ENCODE assay signal across 8 mouse cellular contexts in genomic region chr17:31857251-31857650, GRCm38 (mm10). TPM values are rescaled to one million over a fixed set of nuclear protein-coding genes. Genes with fewer than 3 reads are reported as not detected.
A peak's percentile ranks its signal among the peaks of the same experiment; 100 is the strongest.
DNase-seq lines count a peak whose midpoint lies in the region; ATAC-seq and TF ChIP-seq lines count a peak whose summit lies in the region.

No protein-coding gene starts in this region.

- H3K27ac ChIP-seq in heart, embryonic 12.5 days (ENCODE audit: poor library complexity, severe bottlenecking): peak overlapping the region; percentile 98
- H3K27ac ChIP-seq in lung, embryonic 16.5 days (ENCODE audit: low read length): peak overlapping the region; percentile 100
- peak overlapping the region; percentile 71; the same call in 1 of the 2 replicates for H3K27ac ChIP-seq in hindbrain, postnatal 0 days
- peak overlapping the region; percentile 93 for H3K27ac ChIP-seq in small intestine, adult 2 months (ENCODE audit: insufficient read depth, low read depth, low read length)

- H3K4me2 ChIP-seq in heart, embryonic 12.5 days: peak overlapping the region; percentile 77
- peak overlapping the region; percentile 84 for H3K4me2 ChIP-seq in lung, embryonic 16.5 days (ENCODE audit: low read depth, low read length)
- H3K4me2 ChIP-seq in hindbrain, postnatal 0 days (ENCODE audit: low read depth, low read length): no peak overlapping the region

- no peak for DNase-seq in heart, adult 9 months (ENCODE audit: low spot score in 2 of 2)
- DNase-seq in lung, postnatal 10 days: no peak
- no peak for DNase-seq in hindbrain, postnatal 0 days (ENCODE audit: low spot score)
- no peak for DNase-seq in right cerebral cortex, postnatal 36 days (ENCODE audit: low spot score in 2 of 2)

- peaks cover 38% of the 10 kb centered on the region for H3K4me1 ChIP-seq in heart, embryonic 12.5 days (replicated peaks)
- H3K4me1 ChIP-seq in lung, embryonic 16.5 days (replicated peaks; ENCODE audit: control insufficient read depth, insufficient read depth, low read length): peaks cover 34% of the 10 kb centered on the region
- peaks cover 18% of the 10 kb centered on the region for H3K4me1 ChIP-seq in hindbrain, postnatal 0 days (ENCODE audit: insufficient read depth, low read length)
- H3K4me1 ChIP-seq in small intestine, adult 2 months (ENCODE audit: control insufficient read depth, insufficient read depth, insufficient read length, low read length): peaks cover 27% of the 10 kb centered on the region

- no peak for TF ChIP-seq POLR2A in small intestine, adult 2 months (IDR thresholded peaks at IDR 0.05; ENCODE audit: low read depth, low read length)

- no peak for ATAC-seq in heart, embryonic 12.5 days (ENCODE audit: insufficient number of reproducible peaks, low FRiP score)
- no peak for ATAC-seq in lung, embryonic 16.5 days (ENCODE audit: low read depth)
- ATAC-seq in hindbrain, postnatal 0 days: no peak
- ATAC-seq in erythroid progenitor cell, adult 5-6 weeks (replicated peaks; ENCODE audit: low FRiP score, poor library complexity, severe bottlenecking): no peak

- no peaks in the 10 kb centered on the region for H3K36me3 ChIP-seq in heart, embryonic 12.5 days
- H3K36me3 ChIP-seq in lung, embryonic 16.5 days (ENCODE audit: control insufficient read depth, insufficient read depth, low read length): 0 out of 2 replicates have a peak, but pooled peaks cover 4% of the 10 kb centered on the region
- H3K36me3 ChIP-seq in hindbrain, postnatal 0 days (ENCODE audit: insufficient read depth, low read length): no peaks in the 10 kb centered on the region
- no peaks in the 10 kb centered on the region for H3K36me3 ChIP-seq in small intestine, adult 2 months (ENCODE audit: control insufficient read depth, insufficient read depth, low read length)

- 78% methylated on average over 4 of the region's 4 CpGs for WGBS in heart, embryonic 12.5 days
- WGBS in lung, embryonic 16.5 days: 69% methylated on average over 4 of the region's 4 CpGs
- WGBS in hindbrain, postnatal 0 days: 84% methylated on average over 4 of the region's 4 CpGs
- 88% methylated on average over 4 of the region's 4 CpGs for WGBS in small intestine, adult 2 months

- H3K9ac ChIP-seq in heart, embryonic 12.5 days: peak overlapping the region; percentile 72; the same call in 1 of the 2 replicates
- H3K9ac ChIP-seq in lung, embryonic 16.5 days (ENCODE audit: low read length): peak overlapping the region; percentile 76
- H3K9ac ChIP-seq in hindbrain, postnatal 0 days (replicated peaks; ENCODE audit: low read length): no peak overlapping the region

- no peak for TF ChIP-seq CTCF in hindbrain, postnatal 0 days (IDR thresholded peaks at IDR 0.05; ENCODE audit: low read depth)
- TF ChIP-seq CTCF in small intestine, adult 2 months (IDR thresholded peaks at IDR 0.05; ENCODE audit: extremely low read depth, insufficient read length, insufficient replicate concordance, low read depth, low read length): no peak

- no peak overlapping the region for H3K4me3 ChIP-seq in heart, embryonic 12.5 days
- no peak overlapping the region for H3K4me3 ChIP-seq in lung, embryonic 16.5 days (ENCODE audit: low read length)
- no peak overlapping the region for H3K4me3 ChIP-seq in hindbrain, postnatal 0 days (ENCODE audit: low read length)
- no peak overlapping the region for H3K4me3 ChIP-seq in small intestine, adult 2 months (ENCODE audit: low read depth, low read length)

- H3K9me3 ChIP-seq in heart, embryonic 12.5 days (replicated peaks): no peaks in the 10 kb centered on the region
- H3K9me3 ChIP-seq in lung, embryonic 16.5 days (ENCODE audit: control insufficient read depth, low read length): no peaks in the 10 kb centered on the region
- H3K9me3 ChIP-seq in hindbrain, postnatal 0 days (ENCODE audit: low read length): no peaks in the 10 kb centered on the region

- H3K27me3 ChIP-seq in heart, embryonic 12.5 days (replicated peaks): no peaks in the 10 kb centered on the region
- no peaks in the 10 kb centered on the region for H3K27me3 ChIP-seq in lung, embryonic 16.5 days (ENCODE audit: control insufficient read depth, insufficient read depth, low read depth, low read length)
- H3K27me3 ChIP-seq in hindbrain, postnatal 0 days (ENCODE audit: insufficient read depth, low read length): no peaks in the 10 kb centered on the region
- no peaks in the 10 kb centered on the region for H3K27me3 ChIP-seq in small intestine, adult 2 months (ENCODE audit: control insufficient read depth, insufficient read depth, low read length)

RNA-seq across cellular contexts. Expression of gene Sik1, which starts 1.6 kb away (rescaled TPM):
- 23.3 and 24.3 TPM in 2 replicates for polyA plus RNA-seq in heart, embryonic 12.5 days (2016; fragmentation: Nextera tagmentation; extraction: Ambion mirVana)
- 32.7 and 33.0 TPM in 2 replicates for polyA plus RNA-seq in lung, embryonic 16.5 days (2015; fragmentation: Nextera tagmentation; extraction: Ambion mirVana)
- 39.6 and 41.6 TPM in 2 replicates for total RNA-seq in hindbrain, postnatal 0 days (2014; rRNA removed)
- 14.4 and 18.1 TPM in 2 replicates for polyA plus RNA-seq in hindbrain, postnatal 0 days (2015; fragmentation: Nextera tagmentation; extraction: Ambion mirVana)
- polyA plus RNA-seq in small intestine, adult 2 months (2012; rRNA removed): 8.0 and 16.9 TPM in 2 replicates
- 7.6 and 9.2 TPM in 2 replicates for total RNA-seq in erythroid progenitor cell, adult 5-6 weeks (2015; ENCODE audit: low replicate concordance)
- 2.2 and 5.9 TPM in 2 replicates for total RNA-seq in erythroid progenitor cell, adult 5-6 weeks (2017; ENCODE audit: low replicate concordance)
